Mouse (Mus musculus) midbrain, embryonic 16.5 days (tissue): ENCODE results near the gene Sys1. TPM values are rescaled to one million over a fixed set of nuclear protein-coding genes. Genes with fewer than 3 reads are reported as not detected.

Source experiments
- ATAC-seq: fragments of 200-750 bp; cut with Nextera tagmentation; 2 replicates; pipeline ENCODE4 v1.8.0; 2017; ENCODE audit warnings: moderate TSS enrichment
- H3K27ac ChIP-seq: fragments of 300-500 bp; sonication (generic); 2 replicates; pipeline ENCODE4 v1.5.1; 2014; ENCODE audit warnings: mild to moderate bottlenecking, low read length, mixed read lengths
- H3K27me3 ChIP-seq: fragments of 300-500 bp; sonication (generic); 2 replicates; pipeline ENCODE4 v1.6.1; 2014; ENCODE audit warnings: low read depth, low read length, mixed read lengths; ENCODE audit not compliant: control insufficient read depth, insufficient read depth
- H3K36me3 ChIP-seq: fragments of 300-500 bp; sonication (generic); 2 replicates; pipeline ENCODE4 v1.6.1; 2014; ENCODE audit warnings: mild to moderate bottlenecking, low read length, moderate library complexity, mixed read lengths; ENCODE audit not compliant: control insufficient read depth, insufficient read depth
- H3K4me1 ChIP-seq: fragments of 300-500 bp; sonication (generic); 2 replicates; pipeline ENCODE4 v1.6.1; 2014; ENCODE audit warnings: mild to moderate bottlenecking, low read length, mixed read lengths; ENCODE audit not compliant: control insufficient read depth, insufficient read depth
- H3K4me2 ChIP-seq: fragments of 300-500 bp; sonication (generic); 2 replicates; pipeline ENCODE4 v1.6.1; 2014; ENCODE audit warnings: mild to moderate bottlenecking, low read length, mixed read lengths
- H3K4me3 ChIP-seq: fragments of 300-500 bp; sonication (generic); 2 replicates; pipeline ENCODE4 v1.5.1; 2014; ENCODE audit warnings: low read depth, mild to moderate bottlenecking, low read length, moderate library complexity, mixed read lengths
- H3K9ac ChIP-seq: fragments of 300-500 bp; sonication (generic); 2 replicates; pipeline ENCODE4 v1.6.1; 2014; ENCODE audit warnings: low read depth, low read length, mixed read lengths
- H3K9me3 ChIP-seq: fragments of 300-500 bp; sonication (generic); replicated peaks from 2 replicates; pipeline ENCODE4 v1.6.1; 2014; ENCODE audit warnings: mild to moderate bottlenecking, low read length, mixed read lengths; ENCODE audit not compliant: control insufficient read depth, poor library complexity, severe bottlenecking
- WGBS: fragments of 180-500 bp; shearing (Covaris S2); extraction: QIAGEN DNeasy Blood & Tissue Kit; methylation state at CpG from one replicate; pipeline ENCODE4 v1.1.7; 2014; 5-methylcytosine and 5-hydroxymethylcytosine counted together
- polyA plus RNA-seq: library from polyadenylated mRNA; unstranded; fragments of >200 nt; fragmentation: Nextera tagmentation; extraction: Ambion mirVana; gene quantifications from 2 replicates; pipeline ENCODE4 v1.2.1, GENCODE M21; 2015

Gene Sys1
- polyA plus RNA-seq, 1 experiment from 2014 or later = 90.0 TPM

GRCm38 (mm10) chr2:164514916-164515315 is 58.2 kb downstream of the Sys1 start:
- H3K4me2 ChIP-seq = no peak overlapping the region
- H3K9me3 ChIP-seq = no peaks in the 10 kb centered on the region
- no peak overlapping the region for H3K27ac ChIP-seq
- H3K36me3 ChIP-seq = no peaks in the 10 kb centered on the region
- H3K27me3 ChIP-seq = no peaks in the 10 kb centered on the region
- H3K4me1 ChIP-seq = no peaks in the 10 kb centered on the region
- ATAC-seq = no peak
- WGBS = 79% methylated on average over 3 of the region's 3 CpGs
- H3K9ac ChIP-seq = no peak overlapping the region
- no peak overlapping the region for H3K4me3 ChIP-seq

GRCm38 (mm10) chr2:164515897-164516296 is 59.1 kb downstream of the Sys1 start:
- Histone ChIP-seq H3K9me3 (no peaks in the 10 kb centered on the region), H3K4me2 (no peak overlapping the region), H3K4me3 (no peak overlapping the region), H3K27me3 (no peaks in the 10 kb centered on the region), H3K27ac (no peak overlapping the region), H3K9ac (no peak overlapping the region), H3K36me3 (no peaks in the 10 kb centered on the region), H3K4me1 (no peaks in the 10 kb centered on the region)
- 77% methylated on average over 9 of the region's 9 CpGs for WGBS
- no peak for ATAC-seq

- Histone ChIP-seq H3K4me3 (no peak overlapping the region), H3K4me2 (no peak overlapping the region), H3K36me3 (no peaks in the 10 kb centered on the region), H3K9ac (no peak overlapping the region), H3K4me1 (no peaks in the 10 kb centered on the region), H3K9me3 (no peaks in the 10 kb centered on the region), H3K27ac (no peak overlapping the region), H3K27me3 (no peaks in the 10 kb centered on the region)
- no peak for ATAC-seq
- WGBS = 87% methylated on average over 11 of the region's 11 CpGs
Observed at GRCm38 (mm10) chr2:164516592-164516991, 59.8 kb downstream of the Sys1 start.

GRCm38 (mm10) chr2:164517485-164518221 is 60.9 kb downstream of the Sys1 start:
- H3K4me2 ChIP-seq = no peak overlapping the region
- H3K36me3 ChIP-seq = no peaks in the 10 kb centered on the region
- no peaks in the 10 kb centered on the region for H3K4me1 ChIP-seq
- 38% methylated on average over 10 of the region's 10 CpGs for WGBS
- H3K27ac ChIP-seq = no peak overlapping the region
- H3K9me3 ChIP-seq = no peaks in the 10 kb centered on the region
- H3K9ac ChIP-seq = no peak overlapping the region
- ATAC-seq = no peak
- no peak overlapping the region for H3K4me3 ChIP-seq
- H3K27me3 ChIP-seq = no peaks in the 10 kb centered on the region

GRCm38 (mm10) chr2:164518266-164519170 is 61.8 kb downstream of the Sys1 start:
- Histone ChIP-seq H3K4me2 (no peak overlapping the region), H3K36me3 (no peaks in the 10 kb centered on the region), H3K27ac (no peak overlapping the region), H3K9ac (no peak overlapping the region), H3K9me3 (0 out of 2 replicates have a peak, but pooled peaks cover 4% of the 10 kb centered on the region), H3K4me1 (no peaks in the 10 kb centered on the region), H3K27me3 (no peaks in the 10 kb centered on the region), H3K4me3 (no peak overlapping the region)
- ATAC-seq = no peak
- WGBS = 51% methylated on average over 11 of the region's 11 CpGs

GRCm38 (mm10) chr2:164519171-164519526 is 62.4 kb downstream of the Sys1 start:
- no peak overlapping the region for H3K4me3 ChIP-seq
- no peak overlapping the region for H3K9ac ChIP-seq
- H3K4me1 ChIP-seq = no peaks in the 10 kb centered on the region
- no peak overlapping the region for H3K4me2 ChIP-seq
- H3K27me3 ChIP-seq = no peaks in the 10 kb centered on the region
- no peak overlapping the region for H3K27ac ChIP-seq
- no peaks in the 10 kb centered on the region for H3K36me3 ChIP-seq
- WGBS = 74% methylated on average over 6 of the region's 6 CpGs
- H3K9me3 ChIP-seq = 0 out of 2 replicates have a peak, but pooled peaks cover 4% of the 10 kb centered on the region
- no peak for ATAC-seq

GRCm38 (mm10) chr2:164520782-164521181 is 64.0 kb downstream of the Sys1 start:
- Histone ChIP-seq H3K4me1 (no peaks in the 10 kb centered on the region), H3K36me3 (no peaks in the 10 kb centered on the region), H3K9ac (no peak overlapping the region), H3K27ac (no peak overlapping the region), H3K9me3 (0 out of 2 replicates have a peak, but pooled peaks cover 5% of the 10 kb centered on the region), H3K27me3 (no peaks in the 10 kb centered on the region), H3K4me2 (no peak overlapping the region), H3K4me3 (no peak overlapping the region)
- 18% methylated on average over 3 of the region's 3 CpGs for WGBS
- ATAC-seq = no peak

- no peak overlapping the region for H3K4me3 ChIP-seq
- H3K9ac ChIP-seq = no peak overlapping the region
- H3K27ac ChIP-seq = no peak overlapping the region
- 0 out of 2 replicates have a peak, but pooled peaks cover 6% of the 10 kb centered on the region for H3K9me3 ChIP-seq
- ATAC-seq = no peak
- H3K4me2 ChIP-seq = 0 out of 2 replicates have a peak overlapping the region, but pooled peaks have one; percentile 17
- H3K27me3 ChIP-seq = no peaks in the 10 kb centered on the region
- 22% methylated on average over 11 of the region's 11 CpGs for WGBS
- H3K36me3 ChIP-seq = no peaks in the 10 kb centered on the region
- no peaks in the 10 kb centered on the region for H3K4me1 ChIP-seq
Observed at GRCm38 (mm10) chr2:164521841-164522240, 65.1 kb downstream of the Sys1 start.

GRCm38 (mm10) chr2:164522280-164522679 is 65.5 kb downstream of the Sys1 start:
- H3K4me1 ChIP-seq = no peaks in the 10 kb centered on the region
- H3K9ac ChIP-seq = no peak overlapping the region
- H3K4me3 ChIP-seq = no peak overlapping the region
- H3K27ac ChIP-seq = no peak overlapping the region
- WGBS = 28% methylated on average over 8 of the region's 8 CpGs
- H3K4me2 ChIP-seq = no peak overlapping the region
- no peak for ATAC-seq
- 0 out of 2 replicates have a peak, but pooled peaks cover 6% of the 10 kb centered on the region for H3K9me3 ChIP-seq
- H3K27me3 ChIP-seq = no peaks in the 10 kb centered on the region
- no peaks in the 10 kb centered on the region for H3K36me3 ChIP-seq
